Mouse (Mus musculus): ENCODE data around the gene Galnt17. TPM values are rescaled to one million over a fixed set of nuclear protein-coding genes. Genes with fewer than 3 reads are reported as not detected.

The Galnt17 gene
- total and polyA plus RNA-seq, 2 experiments: 0.01 to 0.09 TPM

GRCm38 (mm10) chr5:131181231-131181630 is 127.1 kb downstream of the Galnt17 start:
- no peak overlapping the region for H3K9ac ChIP-seq (ENCODE audit: low read depth, low read length)

GRCm38 (mm10) chr5:131180756-131181155 is 127.5 kb downstream of the Galnt17 start:
- H3K9ac ChIP-seq (ENCODE audit: low read depth, low read length): no peak overlapping the region
- no peaks in the 10 kb centered on the region for H3K36me3 ChIP-seq (ENCODE audit: control insufficient read depth, insufficient read depth, low read length)
- no peaks in the 10 kb centered on the region for H3K79me2 ChIP-seq (ENCODE audit: control insufficient read depth, insufficient read depth, low read length)
- H3K27me3 ChIP-seq (ENCODE audit: control insufficient read depth, insufficient read depth, low read length): no peaks in the 10 kb centered on the region
- no peak for DNase-seq (ENCODE audit: extremely low read depth, low read depth, low spot score)
- H3K4me1 ChIP-seq (ENCODE audit: control insufficient read depth, insufficient read depth, low read length): no peaks in the 10 kb centered on the region
- no peak for TF ChIP-seq POLR2A (IDR thresholded peaks at IDR 0.05; ENCODE audit: extremely low read depth, insufficient read depth, low read length)
- TF ChIP-seq CTCF (IDR thresholded peaks at IDR 0.05; ENCODE audit: low read depth, low read length): no peak
- no peak overlapping the region for H3K27ac ChIP-seq (replicated peaks; ENCODE audit: insufficient read depth, low read depth, low read length)
- WGBS: 82% methylated on average over 1 of the region's 1 CpGs
- no peak overlapping the region for H3K4me3 ChIP-seq (ENCODE audit: insufficient read depth, low read depth, low read length)

More at GRCm38 (mm10) chr5:131181231-131181630, 127.1 kb downstream of the Galnt17 start:
- WGBS: 68% methylated on average over 1 of the region's 1 CpGs
- Histone ChIP-seq H3K27me3 (ENCODE audit: control insufficient read depth, insufficient read depth, low read length) (no peaks in the 10 kb centered on the region), H3K27ac (replicated peaks; ENCODE audit: insufficient read depth, low read depth, low read length) (no peak overlapping the region), H3K79me2 (ENCODE audit: control insufficient read depth, insufficient read depth, low read length) (no peaks in the 10 kb centered on the region), H3K36me3 (ENCODE audit: control insufficient read depth, insufficient read depth, low read length) (no peaks in the 10 kb centered on the region), H3K4me3 (ENCODE audit: insufficient read depth, low read depth, low read length) (no peak overlapping the region), H3K4me1 (ENCODE audit: control insufficient read depth, insufficient read depth, low read length) (no peaks in the 10 kb centered on the region)
- no peak for DNase-seq (ENCODE audit: extremely low read depth, low read depth, low spot score)
- TF ChIP-seq CTCF (IDR thresholded peaks at IDR 0.05; ENCODE audit: low read depth, low read length) (no peak), POLR2A (IDR thresholded peaks at IDR 0.05; ENCODE audit: extremely low read depth, insufficient read depth, low read length) (no peak)

DNA sequence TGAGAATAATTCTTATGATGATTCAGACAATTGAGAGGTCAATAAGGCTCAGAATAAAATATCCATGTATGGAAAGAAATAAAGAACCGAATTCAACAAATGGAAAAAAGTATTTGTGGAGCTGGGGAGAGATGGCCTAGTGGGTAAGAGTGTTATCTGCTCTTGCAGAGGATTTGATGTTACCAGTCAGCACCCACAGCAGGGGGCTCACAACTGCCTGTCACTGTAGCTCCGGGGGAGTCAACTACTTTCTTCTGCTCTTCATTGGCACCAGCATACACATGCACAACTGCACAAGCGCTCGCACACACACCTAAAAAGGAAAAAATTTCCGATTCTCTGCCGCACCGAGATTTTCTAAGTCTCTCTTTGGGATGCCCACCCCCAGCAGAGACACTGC is 130.4 kb downstream of the Galnt17 start:
- no peak overlapping the region for H3K27ac ChIP-seq (replicated peaks; ENCODE audit: insufficient read depth, low read depth, low read length)
- no peak overlapping the region for H3K9ac ChIP-seq (ENCODE audit: low read depth, low read length)
- TF ChIP-seq POLR2A (IDR thresholded peaks at IDR 0.05; ENCODE audit: extremely low read depth, insufficient read depth, low read length) (no peak), CTCF (IDR thresholded peaks at IDR 0.05; ENCODE audit: low read depth, low read length) (no peak)
- no peaks in the 10 kb centered on the region for H3K36me3 ChIP-seq (ENCODE audit: control insufficient read depth, insufficient read depth, low read length)
- no peak overlapping the region for H3K4me3 ChIP-seq (ENCODE audit: insufficient read depth, low read depth, low read length)
- no peak for DNase-seq (ENCODE audit: extremely low read depth, low read depth, low spot score)
- H3K4me1 ChIP-seq (ENCODE audit: control insufficient read depth, insufficient read depth, low read length): no peaks in the 10 kb centered on the region
- WGBS: 48% methylated on average over 7 of the region's 7 CpGs
- H3K27me3 ChIP-seq (ENCODE audit: control insufficient read depth, insufficient read depth, low read length): no peaks in the 10 kb centered on the region
- no peaks in the 10 kb centered on the region for H3K79me2 ChIP-seq (ENCODE audit: control insufficient read depth, insufficient read depth, low read length)

- Histone ChIP-seq H3K79me2 (ENCODE audit: control insufficient read depth, insufficient read depth, low read length) (no peaks in the 10 kb centered on the region), H3K27ac (replicated peaks; ENCODE audit: insufficient read depth, low read depth, low read length) (no peak overlapping the region), H3K36me3 (ENCODE audit: control insufficient read depth, insufficient read depth, low read length) (no peaks in the 10 kb centered on the region), H3K4me3 (ENCODE audit: insufficient read depth, low read depth, low read length) (no peak overlapping the region), H3K27me3 (ENCODE audit: control insufficient read depth, insufficient read depth, low read length) (no peaks in the 10 kb centered on the region), H3K4me1 (ENCODE audit: control insufficient read depth, insufficient read depth, low read length) (no peaks in the 10 kb centered on the region), H3K9ac (ENCODE audit: low read depth, low read length) (no peak overlapping the region)
- TF ChIP-seq CTCF (IDR thresholded peaks at IDR 0.05; ENCODE audit: low read depth, low read length) (no peak), POLR2A (IDR thresholded peaks at IDR 0.05; ENCODE audit: extremely low read depth, insufficient read depth, low read length) (no peak)
- 58% methylated on average over 2 of the region's 2 CpGs for WGBS
- DNase-seq (ENCODE audit: extremely low read depth, low read depth, low spot score): no peak
Observed at GRCm38 (mm10) chr5:131177168-131177567, 131.1 kb downstream of the Galnt17 start.

DNA sequence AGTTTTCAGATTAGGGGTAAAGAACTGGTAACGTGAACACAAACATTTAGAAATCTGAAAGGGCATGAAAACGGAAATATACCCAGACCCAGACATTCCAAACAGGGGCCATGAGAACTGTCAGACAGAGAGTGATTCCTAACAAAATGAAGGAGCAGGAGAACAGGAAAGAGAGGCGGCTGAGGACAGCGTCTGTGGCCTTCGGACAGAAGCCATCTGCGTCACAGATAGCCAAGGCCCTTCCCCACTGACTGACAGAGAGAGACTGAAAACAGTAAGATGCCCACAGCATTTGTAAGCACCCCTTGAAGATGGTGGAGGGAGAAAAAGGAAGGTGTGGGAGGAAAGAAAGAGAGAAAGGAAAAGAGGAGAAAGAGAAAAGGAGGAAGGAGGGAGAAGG is 139.1 kb downstream of the Galnt17 start:
- no peak for TF ChIP-seq POLR2A (IDR thresholded peaks at IDR 0.05; ENCODE audit: extremely low read depth, insufficient read depth, low read length)
- no peak for TF ChIP-seq CTCF (IDR thresholded peaks at IDR 0.05; ENCODE audit: low read depth, low read length)
- H3K27me3 ChIP-seq (ENCODE audit: control insufficient read depth, insufficient read depth, low read length): no peaks in the 10 kb centered on the region
- no peaks in the 10 kb centered on the region for H3K4me1 ChIP-seq (ENCODE audit: control insufficient read depth, insufficient read depth, low read length)
- no peak overlapping the region for H3K4me3 ChIP-seq (ENCODE audit: insufficient read depth, low read depth, low read length)
- no peak overlapping the region for H3K9ac ChIP-seq (ENCODE audit: low read depth, low read length)
- no peaks in the 10 kb centered on the region for H3K36me3 ChIP-seq (ENCODE audit: control insufficient read depth, insufficient read depth, low read length)
- H3K79me2 ChIP-seq (ENCODE audit: control insufficient read depth, insufficient read depth, low read length): no peaks in the 10 kb centered on the region
- no peak overlapping the region for H3K27ac ChIP-seq (replicated peaks; ENCODE audit: insufficient read depth, low read depth, low read length)
- WGBS: 69% methylated on average over 6 of the region's 6 CpGs
- DNase-seq (ENCODE audit: extremely low read depth, low read depth, low spot score): no peak

GRCm38 (mm10) chr5:131167366-131167765 is 140.9 kb downstream of the Galnt17 start:
- Histone ChIP-seq H3K9ac (ENCODE audit: low read depth, low read length) (no peak overlapping the region), H3K27ac (replicated peaks; ENCODE audit: insufficient read depth, low read depth, low read length) (no peak overlapping the region), H3K79me2 (ENCODE audit: control insufficient read depth, insufficient read depth, low read length) (no peaks in the 10 kb centered on the region), H3K27me3 (ENCODE audit: control insufficient read depth, insufficient read depth, low read length) (no peaks in the 10 kb centered on the region), H3K4me1 (ENCODE audit: control insufficient read depth, insufficient read depth, low read length) (no peaks in the 10 kb centered on the region), H3K4me3 (ENCODE audit: insufficient read depth, low read depth, low read length) (no peak overlapping the region), H3K36me3 (ENCODE audit: control insufficient read depth, insufficient read depth, low read length) (no peaks in the 10 kb centered on the region)
- no peak for DNase-seq (ENCODE audit: extremely low read depth, low read depth, low spot score)
- WGBS: 76% methylated on average over 5 of the region's 5 CpGs
- no peak for TF ChIP-seq CTCF (IDR thresholded peaks at IDR 0.05; ENCODE audit: low read depth, low read length)
- no peak for TF ChIP-seq POLR2A (IDR thresholded peaks at IDR 0.05; ENCODE audit: extremely low read depth, insufficient read depth, low read length)

Measured in liver, adult 2 months (tissue).